Mouse (Mus musculus) thymus, adult 18-20 months (tissue): ENCODE results near the gene Stxbp6.

Experiments used
- DNase-seq, 2 experiments: peaks; one replicate each; pipeline ENCODE4 v3.0.0; 2022; ENCODE audit warnings: mixed read lengths in 2 of 2

The Stxbp6 gene

DNA sequence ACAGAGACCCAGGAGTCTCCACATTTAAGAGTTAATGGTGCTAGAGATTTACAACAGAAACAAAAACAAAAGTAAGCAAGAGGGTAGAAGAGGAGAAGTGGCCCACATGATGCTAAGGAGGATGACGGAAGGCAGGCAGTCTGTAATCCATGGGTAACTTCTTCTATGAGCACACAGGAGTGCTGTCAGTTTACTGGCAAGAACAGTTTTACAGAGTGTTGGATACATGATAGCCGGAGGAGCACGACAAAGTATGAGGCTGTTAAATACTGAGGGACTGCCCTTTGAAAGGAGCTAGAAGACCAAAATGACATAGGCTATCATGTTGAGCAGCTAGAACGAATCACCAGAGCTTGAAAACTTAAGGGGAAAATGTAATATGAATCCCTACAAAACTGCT, 81.7 kb downstream of the Stxbp6 start:
- no peak for DNase-seq

DNA sequence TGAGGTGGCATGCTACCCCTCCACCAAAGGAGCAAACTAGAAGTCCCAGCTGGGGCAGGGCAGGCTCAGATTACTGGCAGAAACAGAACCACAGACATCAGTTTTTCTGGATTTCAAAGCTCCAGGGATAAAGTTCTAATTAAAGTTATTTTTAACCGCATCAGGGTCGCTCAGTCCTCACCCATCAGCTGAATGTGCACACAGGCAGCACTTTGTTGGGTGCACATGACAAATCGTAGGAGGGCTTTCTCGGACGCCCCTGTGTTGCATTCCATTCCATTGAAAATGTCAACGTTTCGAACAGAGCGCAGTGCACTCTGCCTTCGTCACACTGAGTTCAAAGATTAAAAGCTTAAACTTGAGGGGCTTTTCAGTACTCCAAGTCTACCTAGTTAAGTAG, 84.1 kb downstream of the Stxbp6 start:
- no peak for DNase-seq

DNA sequence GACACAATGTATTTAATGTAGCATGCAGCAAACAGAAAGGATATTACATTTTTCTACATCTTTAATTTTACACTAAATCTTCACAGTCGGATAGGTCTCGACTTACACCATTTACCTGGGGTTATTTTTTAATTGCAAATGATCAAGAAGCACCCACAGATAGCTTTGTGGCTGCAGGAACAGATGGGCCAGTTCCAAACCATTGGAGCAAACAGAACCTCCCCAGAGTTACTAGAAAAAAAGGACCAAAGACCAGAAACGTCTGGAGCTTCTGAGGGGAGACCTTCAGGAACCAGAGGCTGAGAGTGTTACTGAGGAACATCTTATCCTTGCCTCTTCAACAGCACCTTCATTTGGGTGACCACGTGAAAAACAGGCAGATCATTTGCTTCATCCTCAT, 85.5 kb downstream of the Stxbp6 start:
- no peak for DNase-seq

DNA sequence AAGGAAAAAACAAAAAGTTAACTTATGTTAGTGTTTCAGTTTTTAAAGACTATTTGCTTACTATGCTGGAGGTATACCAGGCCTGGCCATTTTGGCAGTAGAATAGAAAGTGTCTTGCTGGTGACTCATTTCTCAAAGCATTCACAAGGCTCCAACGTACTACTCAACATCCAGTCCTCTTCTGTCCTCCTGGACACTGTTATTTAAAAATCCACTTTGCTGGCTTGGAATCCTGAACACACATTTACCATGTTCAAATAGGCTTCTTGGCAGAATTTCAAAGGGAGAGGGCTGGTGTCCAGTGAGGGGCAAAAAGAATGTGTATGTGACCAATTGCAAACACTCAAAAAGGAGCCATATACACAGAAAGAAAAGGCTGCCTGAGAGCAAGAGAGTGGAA, 86.7 kb downstream of the Stxbp6 start:
- no peak for DNase-seq

DNA sequence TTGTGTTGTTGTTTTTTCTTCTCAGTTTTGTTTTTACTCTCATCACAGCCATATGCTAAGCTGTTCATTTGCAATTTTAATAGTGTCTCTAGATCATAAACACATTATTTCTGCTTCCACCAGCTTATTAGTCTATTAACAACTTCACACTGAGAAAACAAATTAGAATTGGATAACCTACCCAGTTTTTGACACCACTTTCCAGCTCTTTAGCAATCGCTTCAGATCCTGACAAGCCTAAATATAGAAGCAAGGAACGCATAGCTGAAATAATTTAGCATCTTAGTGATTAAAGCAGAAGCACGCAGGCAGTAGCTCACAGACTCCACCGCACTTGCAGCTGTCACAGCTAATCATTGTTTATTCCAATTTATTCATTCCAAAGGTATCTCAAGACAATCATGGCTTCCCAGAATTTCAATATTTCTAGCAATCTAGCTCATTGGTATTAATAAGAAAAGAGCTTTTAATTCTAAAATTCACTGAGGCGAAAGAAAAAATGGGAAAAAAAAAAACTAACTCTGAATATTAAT, 95.1 kb downstream of the Stxbp6 start:
- no peak for DNase-seq

DNA sequence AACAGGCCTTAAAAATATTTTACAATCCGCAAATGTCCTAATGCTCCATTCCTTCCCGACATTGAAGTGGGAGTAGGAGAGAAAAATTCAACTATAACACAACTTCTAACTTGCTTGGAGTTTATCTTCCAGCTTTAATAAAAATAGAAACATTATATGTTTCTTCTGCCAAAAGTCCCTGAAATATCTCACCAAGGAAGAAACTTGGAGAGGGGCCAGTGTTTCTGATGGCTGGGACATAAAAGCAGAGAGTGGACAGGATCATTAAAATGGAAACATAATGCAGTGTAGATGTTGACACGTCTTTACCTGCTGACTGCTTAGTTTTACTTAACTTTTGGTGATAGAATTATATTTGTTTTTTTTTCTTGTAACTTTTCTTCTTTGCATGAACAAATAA, 99.2 kb downstream of the Stxbp6 start:
- no peak for DNase-seq

DNA sequence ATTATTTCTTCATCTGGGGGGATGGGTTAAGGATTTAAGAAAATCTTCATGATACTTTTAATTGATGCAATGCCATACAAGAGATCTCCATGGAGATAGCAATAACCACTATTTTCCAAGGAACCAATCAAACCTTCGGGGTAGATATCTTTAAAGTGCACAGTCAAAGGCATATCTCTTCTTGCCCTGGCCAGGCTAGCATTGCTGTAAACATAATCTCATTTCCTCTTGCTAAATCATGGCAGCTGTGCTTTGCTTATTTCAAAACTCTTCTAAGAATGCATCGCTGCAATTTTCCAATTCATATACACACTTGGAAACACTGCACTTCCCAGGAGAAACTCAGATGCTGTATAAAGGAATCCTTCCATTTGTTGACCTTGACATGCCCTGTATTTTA, 103.0 kb downstream of the Stxbp6 start:
- no peak for DNase-seq

DNA sequence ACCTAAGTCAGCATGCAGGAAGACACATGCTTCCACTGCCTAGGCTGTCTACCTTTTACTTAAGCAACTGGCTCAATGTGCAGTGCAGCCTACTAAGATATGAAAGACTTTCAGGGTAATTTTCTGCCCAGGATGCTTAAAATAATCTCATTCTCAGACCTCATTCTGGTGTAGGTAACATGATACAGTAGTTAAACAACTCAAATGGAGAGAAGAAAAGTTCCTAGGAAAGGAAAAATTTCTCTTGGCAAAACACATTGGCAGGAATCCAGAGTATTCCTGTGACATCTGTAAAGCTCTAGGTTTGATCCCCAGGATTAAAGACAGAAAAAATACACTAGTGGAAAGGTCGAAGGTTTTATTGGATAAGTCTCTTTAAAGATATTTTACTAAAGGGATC, 107.1 kb downstream of the Stxbp6 start:
- no peak for DNase-seq

DNA sequence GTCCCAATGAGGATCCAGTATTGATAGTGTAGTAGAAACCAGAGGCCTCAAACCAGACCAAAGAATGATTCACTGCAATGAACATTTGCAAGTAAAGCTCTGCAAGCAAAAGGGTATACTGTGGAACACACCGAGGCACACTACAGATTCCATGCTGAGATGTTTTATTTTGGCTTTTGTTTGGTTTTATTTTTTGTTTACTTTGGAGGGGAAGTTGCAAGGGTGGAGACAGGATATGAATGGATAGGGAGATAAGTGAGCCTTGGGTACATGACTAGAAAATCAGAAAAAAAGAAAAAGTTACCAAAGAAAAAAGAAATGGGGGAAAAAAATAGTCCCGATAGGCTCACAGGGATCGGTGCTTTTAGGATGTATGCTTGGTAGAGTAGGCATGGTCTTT, 117.0 kb downstream of the Stxbp6 start:
- DNase-seq: no peak

DNA sequence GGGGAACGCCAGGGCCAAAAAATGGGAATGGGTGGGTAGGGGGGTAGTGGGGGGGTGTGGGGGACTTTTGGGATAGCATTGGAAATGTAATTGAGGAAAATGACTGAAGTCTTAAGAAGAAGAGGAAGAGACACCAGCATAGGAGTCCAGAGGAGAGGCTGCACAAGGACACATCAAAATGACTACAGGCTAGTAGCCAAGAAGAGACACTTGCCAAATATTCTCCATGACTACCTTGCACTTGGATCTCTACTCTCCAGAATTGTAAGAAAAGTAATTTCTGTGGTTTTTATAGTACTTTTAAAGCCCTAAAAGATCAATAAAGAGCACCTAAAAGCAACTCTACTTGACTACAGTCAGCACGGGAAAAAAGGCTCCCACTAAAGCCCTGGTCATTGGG, 121.4 kb downstream of the Stxbp6 start:
- no peak for DNase-seq

DNA sequence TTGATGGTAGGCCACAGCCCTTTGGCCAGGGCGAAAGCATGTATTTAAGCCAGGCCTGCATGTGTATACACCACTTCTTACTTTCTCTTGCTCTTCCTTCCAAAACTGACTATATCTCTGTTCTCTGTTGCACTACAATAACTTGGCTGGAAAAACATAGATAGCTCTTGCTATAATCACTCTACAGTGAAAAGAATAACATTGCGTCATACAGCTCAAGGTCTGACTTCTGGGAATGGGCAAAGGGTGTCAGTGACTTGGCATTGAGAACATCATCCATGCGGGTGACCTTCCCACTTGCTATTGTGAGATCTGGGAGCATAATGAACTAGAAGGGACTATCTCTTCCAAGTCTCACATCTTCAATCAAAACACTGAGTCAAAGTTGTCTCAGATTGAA, 122.4 kb downstream of the Stxbp6 start:
- no peak for DNase-seq

DNA sequence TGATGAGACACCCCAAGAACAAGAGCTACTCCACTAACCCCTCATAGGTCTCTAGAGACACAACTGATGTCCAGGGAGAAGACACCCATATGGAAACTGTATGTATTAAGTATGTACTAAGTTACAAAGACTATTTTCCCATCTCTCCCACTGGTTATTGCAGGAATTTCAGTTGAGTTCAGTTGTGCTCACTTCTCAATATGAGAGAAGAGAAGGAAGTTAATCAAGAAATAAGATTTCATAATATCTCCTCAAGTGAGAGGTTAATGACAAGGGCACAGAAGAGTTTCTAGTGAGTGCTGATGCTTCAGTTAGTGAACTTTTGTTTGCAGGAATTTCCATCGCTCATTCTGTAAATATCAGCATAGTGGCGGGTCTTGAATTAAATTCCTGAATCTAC, 124.0 kb downstream of the Stxbp6 start:
- no peak for DNase-seq

DNA sequence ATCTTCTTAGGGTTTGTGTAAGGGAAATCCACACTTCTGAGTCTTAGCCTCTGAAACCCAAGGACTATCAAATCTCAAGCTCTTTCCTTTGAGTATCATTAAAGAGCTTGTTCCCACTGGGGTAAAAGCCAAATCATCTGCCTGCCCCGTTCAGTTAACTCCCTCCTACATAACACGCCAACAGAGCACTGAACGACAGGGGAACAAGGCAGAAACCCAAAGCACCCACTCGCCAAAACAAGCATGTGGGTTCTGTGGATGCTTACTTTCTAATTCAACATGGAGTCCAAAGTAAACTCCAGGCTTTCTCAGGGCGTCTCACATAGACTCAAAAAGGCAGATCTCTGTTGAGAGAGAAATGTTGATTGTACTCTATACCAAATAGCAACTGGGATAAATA, 126.7 kb downstream of the Stxbp6 start:
- DNase-seq: no peak

DNA sequence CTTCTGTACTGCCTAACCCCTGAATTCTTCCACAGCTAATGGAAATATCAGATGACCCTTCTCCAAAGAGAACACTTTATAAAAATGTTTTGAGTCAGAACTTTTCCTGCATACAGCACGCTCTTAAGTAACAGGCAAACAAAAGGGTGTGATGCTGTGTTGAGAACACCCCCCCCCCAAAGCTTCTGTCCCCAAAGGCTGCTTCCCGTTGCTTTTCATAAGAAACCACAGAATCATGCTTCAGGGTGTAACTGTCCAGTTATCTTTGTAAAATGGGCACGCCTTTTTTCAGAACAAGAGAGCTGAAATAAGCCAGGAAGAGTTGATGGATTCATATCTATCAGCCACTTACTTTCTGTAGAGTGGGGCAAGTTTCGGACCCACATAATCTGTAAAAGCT, 134.2 kb downstream of the Stxbp6 start:
- DNase-seq: no peak

DNA sequence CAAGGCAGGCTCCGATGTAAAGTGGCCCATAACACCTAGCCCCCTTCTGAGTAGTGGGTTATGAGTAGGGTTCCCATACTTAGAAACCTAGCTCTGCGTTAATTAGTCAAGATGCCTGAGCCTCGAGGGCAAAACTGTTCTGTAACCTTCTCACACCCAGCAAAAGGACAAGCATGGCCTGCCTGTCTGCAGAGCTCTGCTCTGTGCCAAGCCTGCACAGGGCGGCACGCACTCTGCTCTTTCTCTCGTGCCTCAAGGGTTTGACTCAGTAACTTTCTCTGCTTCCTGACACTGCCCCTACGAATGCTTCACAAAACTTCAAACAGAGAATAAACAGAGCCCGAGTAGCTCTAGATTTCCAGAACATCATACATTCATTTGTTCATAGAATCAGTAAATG, 135.4 kb downstream of the Stxbp6 start:
- DNase-seq: no peak

DNA sequence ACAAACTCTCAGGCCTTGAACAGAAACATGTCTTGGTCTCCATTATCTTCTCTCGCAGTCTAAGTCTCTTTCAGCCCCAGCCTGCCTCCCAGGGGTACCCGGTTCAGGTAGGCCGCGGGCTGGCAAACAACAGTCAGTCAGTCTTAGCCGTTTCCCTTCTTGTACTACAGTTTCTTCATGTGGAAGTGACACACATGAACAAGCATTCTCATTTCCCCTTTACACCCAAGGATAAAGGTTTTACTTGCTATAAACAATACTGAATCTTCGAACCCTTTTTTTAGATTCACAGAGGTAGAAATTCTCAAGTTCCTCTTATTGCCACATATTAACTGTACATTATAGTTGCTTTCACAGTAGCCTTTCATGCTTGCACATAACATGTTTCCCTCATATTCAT, 141.6 kb downstream of the Stxbp6 start:
- DNase-seq: no peak

DNA sequence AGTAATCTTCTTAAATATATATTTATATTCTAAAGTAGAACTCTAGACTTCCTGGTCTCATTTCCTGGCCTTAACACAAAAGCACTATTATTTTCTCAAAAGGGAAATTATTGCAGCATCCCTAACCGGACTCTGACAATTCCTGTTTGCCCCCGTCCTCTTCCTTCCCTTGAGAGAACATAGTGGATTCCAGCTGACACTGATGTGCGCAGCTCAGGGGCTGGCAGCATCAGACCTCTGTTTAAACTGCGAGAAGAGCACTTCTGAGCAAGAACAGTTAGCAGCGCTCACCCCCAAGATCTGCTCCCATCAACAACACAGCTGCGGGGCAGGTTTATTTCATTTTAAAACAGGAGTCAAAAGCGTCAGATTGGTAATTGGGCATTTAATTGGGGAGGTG, 142.8 kb downstream of the Stxbp6 start:
- DNase-seq: no peak

DNA sequence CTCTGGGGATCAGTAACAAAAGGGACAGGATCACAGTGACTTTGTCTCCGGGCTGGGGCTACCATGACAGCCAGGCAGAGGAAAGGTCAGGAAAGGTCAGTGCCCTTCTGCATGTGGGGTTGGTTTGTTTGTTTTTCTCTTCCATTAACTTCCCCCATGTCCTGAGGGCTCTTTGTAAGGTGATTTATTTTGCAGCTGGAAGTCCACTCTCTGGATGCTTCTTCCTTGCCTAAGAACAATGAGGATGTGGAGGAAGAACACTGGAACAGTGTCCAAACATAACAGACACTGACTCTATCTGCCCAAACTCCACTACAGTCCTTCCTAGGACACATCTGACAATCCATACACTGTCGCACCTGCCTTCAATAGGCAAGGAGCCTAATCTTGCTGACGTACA, 146.1 kb downstream of the Stxbp6 start:
- no peak for DNase-seq

DNA sequence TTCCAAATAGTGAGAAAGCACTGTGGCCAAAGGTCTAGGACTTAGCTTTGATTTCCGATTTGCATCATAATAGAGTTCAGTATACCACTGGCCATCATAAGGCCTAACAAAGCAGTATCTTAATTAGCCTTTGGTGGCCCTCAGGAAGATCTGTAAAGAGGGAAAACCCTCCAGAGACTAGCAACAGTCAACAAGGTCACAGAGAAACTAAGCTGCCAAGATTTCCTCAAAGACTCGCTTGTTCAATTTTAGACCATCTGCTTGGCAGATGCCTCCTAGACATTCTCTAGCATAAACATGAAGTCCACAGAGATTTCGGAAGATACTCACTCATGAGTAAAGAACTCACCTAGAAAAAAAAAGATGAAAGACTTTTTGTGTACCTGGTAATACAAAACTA, 148.6 kb downstream of the Stxbp6 start:
- DNase-seq: no peak

DNA sequence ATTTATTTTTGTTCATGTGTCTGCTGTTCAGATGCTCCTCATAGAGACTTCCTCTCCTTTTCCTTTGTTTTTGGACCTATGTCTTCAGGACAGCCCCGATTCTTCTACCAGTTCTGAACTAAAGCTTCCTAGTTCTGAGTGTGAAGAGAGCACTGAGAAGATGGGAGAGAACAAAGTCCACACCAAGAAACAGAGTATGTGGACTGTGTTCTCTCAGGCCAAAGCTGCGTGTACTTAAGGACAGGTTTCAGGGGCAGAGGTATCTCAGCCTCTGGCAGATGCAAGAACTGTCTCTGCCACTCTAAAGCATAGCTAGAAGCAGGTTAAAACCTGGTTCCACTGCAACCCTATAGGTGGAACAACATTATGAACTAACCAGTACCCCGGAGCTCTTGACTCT, 151.2 kb downstream of the Stxbp6 start:
- DNase-seq: no peak

DNA sequence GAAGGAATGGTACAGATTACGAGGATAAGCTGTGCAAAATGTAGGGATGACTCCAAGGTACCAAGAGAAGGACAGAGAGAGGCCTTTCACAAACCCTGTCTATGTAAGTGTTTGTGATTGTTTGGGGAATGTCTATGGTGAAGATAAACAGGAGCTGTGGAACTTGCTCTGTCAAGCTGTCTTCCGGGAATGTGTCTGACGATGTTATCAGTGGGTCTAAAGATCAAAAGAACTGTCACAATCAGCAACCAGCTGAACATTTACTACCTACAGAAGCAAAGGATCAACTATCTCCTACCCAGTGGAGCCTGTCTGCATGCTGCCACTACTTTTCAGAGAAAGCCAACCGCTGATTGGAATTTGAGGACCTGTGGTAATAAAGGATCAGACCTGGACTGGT, 152.3 kb downstream of the Stxbp6 start:
- no peak for DNase-seq

DNA sequence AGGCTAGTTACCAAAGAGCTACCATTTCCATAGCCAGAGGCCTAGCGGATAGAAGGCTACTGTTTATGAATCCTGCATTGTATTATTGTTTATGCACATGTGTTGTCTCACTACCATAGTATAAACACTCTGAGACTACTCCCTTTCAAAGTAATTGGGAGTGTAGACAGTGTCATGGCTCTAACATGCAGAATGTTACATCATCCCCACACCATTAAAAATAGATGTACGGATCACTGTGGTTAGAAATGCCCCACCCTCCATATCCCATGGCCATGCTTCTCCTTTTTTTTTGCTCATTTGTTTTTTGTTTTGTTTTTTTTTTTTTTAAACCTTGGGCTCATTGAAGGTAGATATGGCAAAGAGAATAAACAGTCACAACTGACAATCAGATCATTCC, 154.9 kb downstream of the Stxbp6 start:
- DNase-seq: no peak

DNA sequence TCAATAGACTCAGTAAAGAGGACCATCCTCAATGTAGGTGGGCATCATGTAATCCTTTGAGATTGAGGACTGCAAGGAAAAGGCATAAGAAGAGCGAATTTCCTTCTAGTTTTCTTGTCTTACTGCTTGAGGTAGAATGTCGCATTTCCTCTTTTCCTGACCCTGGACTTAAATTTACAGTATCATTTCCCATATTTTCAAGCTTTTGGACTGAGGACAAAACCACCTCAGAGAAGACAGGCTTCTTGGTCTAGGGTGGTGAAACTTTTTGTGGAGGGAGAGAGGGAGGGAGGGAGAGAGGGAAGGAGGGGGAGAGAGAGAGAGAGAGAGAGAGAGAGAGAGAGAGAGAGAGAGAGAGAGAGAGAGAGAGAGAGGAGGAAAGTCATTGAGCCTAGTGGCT, 155.6 kb downstream of the Stxbp6 start:
- DNase-seq: no peak

DNA sequence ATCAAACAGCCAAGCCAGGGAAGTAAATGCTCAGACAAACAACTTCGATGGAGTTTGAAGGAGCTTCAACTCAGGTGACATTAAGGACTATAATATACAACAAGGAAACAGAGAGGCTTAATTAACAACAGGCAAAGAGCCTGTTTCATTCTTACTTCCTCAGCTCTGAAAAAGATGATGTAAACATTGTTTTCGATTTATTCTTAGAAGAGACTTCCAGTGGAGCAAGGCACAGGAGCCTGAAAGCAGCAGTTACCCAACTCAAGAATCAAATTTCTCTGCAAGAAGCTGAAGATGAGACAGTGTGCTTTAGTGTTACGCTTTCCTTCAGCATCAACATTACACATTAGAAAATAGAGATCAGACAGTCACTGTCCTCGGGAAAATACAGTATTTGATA, 160.7 kb downstream of the Stxbp6 start:
- DNase-seq: no peak

DNA sequence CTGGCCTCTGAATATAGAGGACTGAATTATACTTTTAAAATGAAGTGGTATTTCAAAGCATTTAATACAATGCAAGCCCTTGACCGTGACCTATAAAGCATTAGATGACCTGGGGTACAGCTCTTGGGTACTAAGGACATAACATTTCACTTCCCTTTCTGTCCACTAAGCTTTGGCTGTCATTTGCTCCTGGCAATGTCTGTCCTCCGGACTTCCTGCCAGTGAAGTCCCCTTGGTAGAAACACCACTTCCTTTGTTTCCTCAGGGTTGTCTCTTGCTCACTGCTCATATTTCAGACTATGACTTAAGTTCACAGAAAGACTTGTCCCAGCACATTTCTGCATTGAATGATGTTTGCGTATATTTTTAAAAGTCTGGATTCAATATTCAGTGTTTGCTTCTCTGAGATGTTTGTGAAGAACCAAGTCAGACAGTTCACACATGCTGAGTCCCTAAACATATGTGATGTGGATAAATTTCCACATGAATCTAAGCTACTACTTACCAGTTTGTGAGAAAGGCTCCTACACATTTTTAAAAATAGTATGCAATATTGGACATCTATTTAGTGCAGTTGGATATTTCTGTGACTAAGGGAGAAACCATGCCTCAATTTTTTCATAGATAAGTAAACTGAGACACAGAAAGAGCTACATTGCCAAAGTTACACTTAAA, 166.3 kb downstream of the Stxbp6 start:
- no peak for DNase-seq

DNA sequence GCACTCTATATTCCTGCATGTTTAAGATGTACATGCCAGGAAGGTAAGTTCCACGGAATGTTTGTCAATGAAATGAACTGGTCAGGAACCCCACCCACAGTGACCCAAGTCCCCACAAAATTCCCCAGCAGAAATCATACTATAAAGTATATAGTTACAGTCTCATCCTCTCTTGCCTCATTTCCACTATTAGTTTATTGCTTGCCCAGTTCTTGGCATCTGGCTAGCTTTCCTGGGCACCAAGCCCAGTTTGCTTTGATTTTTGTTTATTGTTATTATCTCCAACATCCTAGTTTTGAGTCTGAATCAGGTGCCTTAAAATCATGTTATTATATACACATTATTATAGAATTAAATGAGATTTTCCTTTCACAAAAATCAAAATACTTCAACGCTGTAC, 168.5 kb downstream of the Stxbp6 start:
- no peak for DNase-seq
